Mouse (Mus musculus) urinary bladder, postnatal 14 days (tissue): ENCODE measurements around the gene Sh2d7.
"Not testable (repeated sequence)": the region's sequence is repeated elsewhere in the genome, so short reads cannot be mapped to it uniquely, and the experiment has no call there.

ENCODE experiments used
- DNase-seq: peaks from one replicate; pipeline ENCODE4 v3.0.0; 2021; ENCODE audit warnings: low spot score

Gene Sh2d7

DNA sequence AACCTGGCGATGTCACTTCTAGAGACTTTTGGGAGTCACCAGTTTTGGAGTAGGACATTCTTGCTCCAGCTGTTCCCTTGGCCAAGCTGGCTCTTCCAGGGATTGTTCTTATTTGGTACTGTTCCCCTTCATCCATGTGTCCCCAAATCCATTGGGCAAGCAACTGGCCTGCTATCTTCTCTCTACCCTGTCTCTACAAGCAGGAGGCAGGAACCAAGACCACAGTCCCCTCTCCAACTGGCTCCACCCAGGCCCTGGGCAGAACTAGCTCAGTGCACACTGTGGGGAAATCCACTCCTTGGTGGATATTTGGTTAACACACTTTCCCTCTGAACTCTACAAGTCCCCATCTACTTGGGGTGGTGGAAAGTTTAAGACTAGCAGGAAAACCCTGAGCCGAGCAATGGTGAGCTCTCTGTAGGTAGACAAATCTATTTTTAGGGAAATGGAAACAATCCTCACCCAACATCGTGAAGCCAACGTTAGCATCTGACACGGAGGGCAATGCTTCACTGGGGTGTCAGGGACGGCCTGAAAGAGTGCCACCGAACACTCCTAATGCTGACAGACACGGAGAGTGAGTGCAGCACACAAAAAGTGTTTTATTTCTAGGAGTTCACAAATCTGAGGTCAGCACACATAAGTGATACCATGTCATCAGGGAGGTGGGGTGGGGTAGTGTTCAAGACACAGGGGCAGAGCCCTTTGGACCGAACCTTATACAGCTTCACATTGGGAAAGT, 5.6 kb downstream of the Sh2d7 start:
- no peak for DNase-seq

DNA sequence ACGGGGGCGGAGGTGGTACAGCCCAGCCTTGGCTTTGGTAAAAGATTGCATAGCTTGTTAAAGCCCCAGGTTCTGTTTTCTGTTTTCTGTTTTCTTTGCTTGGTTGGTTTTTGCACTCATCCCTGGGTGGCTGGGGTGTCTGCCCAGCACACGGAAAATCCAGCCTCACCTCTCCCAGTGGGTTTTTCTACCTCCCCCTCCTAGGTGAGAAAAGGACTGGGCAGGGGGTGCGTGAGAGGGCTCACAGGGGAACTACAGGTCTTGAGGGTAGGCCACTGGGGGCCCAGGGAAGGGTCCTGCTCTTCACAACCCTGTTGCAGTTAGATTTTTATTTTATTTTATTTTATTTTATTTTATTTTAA, 6.2 kb downstream of the Sh2d7 start:
- no peak for DNase-seq

GRCm38 (mm10) chr9:54547536-54547935, 8.8 kb downstream of the Sh2d7 start:
- peak; percentile 59 for DNase-seq

DNA sequence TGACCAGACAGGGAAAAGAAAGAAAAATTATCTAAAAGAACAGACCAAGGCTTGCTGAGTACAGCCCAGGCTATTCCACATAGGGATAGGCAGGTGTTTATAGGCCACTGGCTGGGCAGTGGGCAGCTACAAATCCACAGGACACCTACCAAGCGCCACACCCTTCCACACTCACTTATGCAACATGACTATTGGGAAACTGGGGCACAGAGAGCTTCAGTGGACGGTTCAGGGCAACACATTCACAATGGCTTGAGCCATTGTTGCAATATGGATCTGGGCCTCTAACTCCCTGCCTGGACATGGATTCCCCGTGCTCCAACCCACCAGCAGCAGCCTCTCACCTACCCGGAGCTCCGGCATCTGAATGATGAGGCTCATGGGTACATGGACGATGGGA, 10.6 kb downstream of the Sh2d7 start:
- DNase-seq, result no peak

- peak; percentile 47 for DNase-seq
Measured at GRCm38 (mm10) chr9:54552409-54552808, 13.6 kb downstream of the Sh2d7 start.

DNA sequence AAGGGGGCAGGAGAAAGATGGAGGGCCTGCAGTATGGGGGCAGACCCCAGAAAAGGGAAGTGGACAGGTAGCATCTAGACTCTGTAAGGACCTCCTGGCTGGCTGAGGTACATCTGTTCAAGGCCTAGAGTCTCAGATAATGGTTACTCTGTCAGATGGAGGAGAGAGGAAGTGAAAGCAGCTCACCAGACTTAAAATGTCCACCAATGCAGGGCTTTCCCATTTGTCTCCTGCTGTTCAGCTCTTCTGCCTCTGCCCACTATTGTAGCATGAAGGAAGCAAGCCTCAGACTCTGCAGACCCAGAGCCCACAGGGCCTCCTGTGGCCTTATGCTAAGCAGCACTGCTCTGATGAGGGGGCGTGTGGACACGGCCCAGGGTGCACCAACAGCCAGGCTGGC, 16.3 kb downstream of the Sh2d7 start:
- DNase-seq, result no peak

DNA sequence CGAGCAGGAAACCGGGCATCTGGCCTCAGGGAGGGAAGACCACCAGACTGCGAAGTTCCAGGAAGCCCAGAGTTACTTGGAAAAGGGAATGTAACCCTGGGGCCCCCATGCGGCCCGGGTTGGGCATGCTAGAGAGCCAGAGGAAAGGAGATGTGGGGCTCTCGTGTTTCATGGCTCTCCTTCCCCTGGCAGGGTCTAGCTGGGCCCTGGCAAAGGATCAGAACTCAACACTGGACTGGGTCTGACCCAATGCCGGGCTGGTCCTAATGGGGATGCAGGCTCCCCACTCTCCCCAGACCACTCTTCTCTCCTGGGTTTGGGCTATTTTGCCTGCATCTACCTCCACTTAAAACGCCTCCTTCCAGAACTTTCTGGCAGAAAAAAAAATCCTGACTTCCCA, 19.9 kb downstream of the Sh2d7 start:
- no peak for DNase-seq

DNA sequence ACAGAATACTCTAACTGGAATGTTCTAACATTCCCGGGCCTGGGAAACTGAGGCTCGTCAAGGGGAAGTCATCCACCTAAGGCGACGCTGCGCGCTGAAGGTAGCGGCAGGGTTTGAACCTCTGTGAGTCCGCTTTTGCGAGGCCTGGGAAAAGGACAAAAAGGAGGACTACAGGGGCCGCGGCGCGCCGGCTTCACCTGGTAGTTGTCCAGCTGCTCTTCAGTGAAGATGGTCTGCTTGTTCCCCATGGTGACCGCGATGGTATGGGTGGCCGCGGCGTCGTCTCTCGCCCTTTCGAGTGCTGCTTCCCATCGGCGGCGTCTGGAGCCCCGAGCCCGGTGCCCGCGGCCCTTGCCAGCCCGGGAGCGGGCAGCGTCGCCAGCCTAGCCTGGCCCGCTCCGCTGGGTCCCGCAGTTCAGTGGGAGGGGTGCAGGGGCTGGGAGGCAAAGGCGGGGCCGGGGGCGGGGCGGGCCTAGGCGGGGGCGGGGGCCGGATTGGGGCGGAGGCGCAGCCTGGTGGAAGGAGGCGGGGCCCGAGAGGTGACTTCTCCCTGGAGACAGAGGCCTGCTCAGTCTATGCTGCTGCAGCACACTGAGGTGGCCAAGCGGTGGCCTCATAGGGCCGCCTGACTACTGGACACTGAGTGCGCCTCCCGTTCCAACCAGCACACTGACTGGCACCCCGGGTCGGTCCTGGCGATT, 21.1 kb downstream of the Sh2d7 start, which contains the start of gene Cib2:
Gene Cib2 (minus strand): TSS at position 448 of the 701 bp plus-strand sequence.
- DNase-seq, result peak; percentile 83

GRCm38 (mm10) chr9:54560831-54561601, 22.2 kb downstream of the Sh2d7 start:
- DNase-seq, result no peak

- peak; percentile 18 for DNase-seq
Measured at GRCm38 (mm10) chr9:54566958-54567357, 28.2 kb downstream of the Sh2d7 start.

- DNase-seq, result no peak
Measured at GRCm38 (mm10) chr9:54568732-54569131, 29.9 kb downstream of the Sh2d7 start.

DNA sequence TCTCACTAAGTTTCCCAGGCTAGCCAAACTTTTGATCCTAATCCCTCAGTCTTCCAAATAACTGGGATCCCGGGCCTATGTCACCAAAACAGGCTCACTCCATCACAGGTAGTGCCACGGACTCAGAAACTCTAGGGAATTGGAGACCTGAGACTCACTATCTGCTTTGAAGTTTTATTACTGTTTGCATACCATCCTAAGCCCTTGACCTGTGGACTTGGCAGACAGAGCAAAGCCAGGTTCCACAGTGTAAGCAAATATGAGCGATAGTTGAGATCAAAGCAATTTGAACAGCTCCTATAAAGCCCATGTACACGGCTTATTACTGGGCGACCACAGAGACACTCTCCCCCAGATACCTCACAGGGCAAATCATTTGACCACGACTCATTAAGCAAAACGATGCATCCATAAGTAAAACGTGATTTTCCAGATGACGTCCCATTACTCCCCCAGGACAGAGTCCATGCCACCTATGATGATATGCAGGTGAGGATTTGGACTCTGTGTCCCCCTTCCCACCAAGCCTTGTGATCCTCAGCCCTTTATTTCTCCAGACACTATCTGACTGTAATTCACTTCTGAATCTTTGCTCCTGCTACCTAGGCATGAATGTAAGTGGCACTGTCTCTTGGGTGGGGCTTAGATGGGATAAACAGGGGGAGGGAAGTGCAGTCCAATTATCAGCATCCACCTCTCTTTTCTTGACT, 32.5 kb downstream of the Sh2d7 start:
- no peak for DNase-seq

- DNase-seq, result no peak
Measured at GRCm38 (mm10) chr9:54583712-54584111, 44.9 kb downstream of the Sh2d7 start.

GRCm38 (mm10) chr9:54584127-54584526, 45.3 kb downstream of the Sh2d7 start:
- DNase-seq, result not testable (repeated sequence)

- DNase-seq, result no peak
Measured at GRCm38 (mm10) chr9:54585839-54586198, 47.0 kb downstream of the Sh2d7 start.

DNA sequence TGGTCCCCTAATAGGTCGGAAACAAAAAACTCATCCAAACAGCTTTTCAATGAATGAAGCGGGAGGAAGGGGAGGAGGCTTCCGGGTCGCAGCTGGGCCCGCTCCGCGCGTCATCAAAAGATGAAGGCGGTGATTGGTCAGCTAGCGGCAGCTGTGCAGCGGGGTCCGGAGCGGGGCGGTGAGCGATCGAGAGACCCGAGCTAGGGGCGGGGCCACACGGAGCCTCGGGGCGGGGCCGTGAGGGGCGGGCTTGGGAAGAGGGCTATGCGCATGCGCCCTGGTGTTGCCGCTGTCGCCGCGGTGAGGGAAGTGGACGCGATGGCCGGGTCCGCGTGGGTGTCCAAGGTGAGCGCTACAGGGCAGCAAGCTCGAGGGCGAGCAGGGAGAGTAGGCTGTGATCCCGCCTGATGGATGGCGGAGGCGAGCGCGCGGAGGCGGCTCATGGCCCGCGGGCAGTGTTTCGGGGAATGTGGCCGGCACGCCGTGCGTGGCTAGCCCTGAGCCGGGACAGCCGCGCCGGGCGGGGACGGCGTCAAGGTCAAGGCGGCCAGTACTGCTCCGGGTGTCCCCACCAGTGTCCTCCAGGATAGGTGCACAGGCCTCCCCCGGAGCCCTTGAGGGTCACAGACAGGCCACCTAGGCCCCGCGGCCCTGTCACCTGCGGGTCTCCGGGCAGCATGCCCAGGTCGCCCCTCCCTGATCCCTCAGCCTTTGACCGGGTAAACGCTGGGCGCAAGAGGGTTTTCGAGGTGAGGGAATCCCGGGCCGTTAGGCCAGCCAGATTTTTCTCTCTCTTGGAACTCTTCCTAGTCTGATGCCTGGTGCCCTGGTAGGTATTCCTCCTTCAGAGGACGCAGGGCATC, 47.6 kb downstream of the Sh2d7 start, which contains the start of gene Idh3a:
Gene Idh3a (plus strand): TSS at position 136 of the 863 bp plus-strand sequence.
- peak; percentile 98 for DNase-seq

GRCm38 (mm10) chr9:54587863-54588262, 49.1 kb downstream of the Sh2d7 start:
- no peak for DNase-seq

DNA sequence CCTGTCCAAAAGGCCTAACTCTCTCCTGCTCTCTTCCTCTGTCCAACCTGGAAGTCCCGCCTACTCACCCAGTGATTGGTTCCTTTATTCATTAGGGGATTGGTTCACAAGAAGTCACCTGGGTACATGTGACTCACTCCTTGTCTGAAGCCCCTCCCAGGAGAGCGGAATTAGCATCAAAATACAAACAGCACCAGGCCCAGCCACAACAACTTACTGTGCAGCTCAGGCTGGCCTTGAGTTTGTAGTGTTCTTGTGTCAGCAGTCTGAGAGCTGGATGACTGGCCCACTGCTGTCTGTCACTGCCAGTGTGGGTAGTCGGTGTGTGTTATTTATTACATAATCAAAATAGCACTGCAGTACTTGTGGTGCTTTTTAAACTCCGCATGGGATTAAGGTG, 54.9 kb downstream of the Sh2d7 start:
- DNase-seq, result not testable (repeated sequence)
